Mouse (Mus musculus) splenic B cell, adult 2 months (primary cell): ENCODE results near the gene Iqcb1.
A peak's percentile ranks its signal among the peaks of the same experiment; 100 is the strongest.
"Not testable (repeated sequence)": the region's sequence is repeated elsewhere in the genome, so short reads cannot be mapped to it uniquely, and the experiment has no call there.

ENCODE experiments used
- DNase-seq: peaks from one replicate; pipeline ENCODE4 v3.0.0-alpha.2; 2011; ENCODE audit warnings: low read depth, low spot score
- H3K27me3 ChIP-seq: 2 replicates; pipeline ENCODE4 v1.6.1; 2012; ENCODE audit warnings: mild to moderate bottlenecking, low read length, moderate library complexity, mixed read lengths; ENCODE audit not compliant: control insufficient read depth, poor library complexity, insufficient read depth, severe bottlenecking
- H3K36me3 ChIP-seq: 2 replicates; pipeline ENCODE4 v1.6.1; 2012; ENCODE audit warnings: mild to moderate bottlenecking, low read length, moderate library complexity, mixed read lengths; ENCODE audit not compliant: control insufficient read depth, poor library complexity, insufficient read depth, severe bottlenecking

Gene Iqcb1

DNA sequence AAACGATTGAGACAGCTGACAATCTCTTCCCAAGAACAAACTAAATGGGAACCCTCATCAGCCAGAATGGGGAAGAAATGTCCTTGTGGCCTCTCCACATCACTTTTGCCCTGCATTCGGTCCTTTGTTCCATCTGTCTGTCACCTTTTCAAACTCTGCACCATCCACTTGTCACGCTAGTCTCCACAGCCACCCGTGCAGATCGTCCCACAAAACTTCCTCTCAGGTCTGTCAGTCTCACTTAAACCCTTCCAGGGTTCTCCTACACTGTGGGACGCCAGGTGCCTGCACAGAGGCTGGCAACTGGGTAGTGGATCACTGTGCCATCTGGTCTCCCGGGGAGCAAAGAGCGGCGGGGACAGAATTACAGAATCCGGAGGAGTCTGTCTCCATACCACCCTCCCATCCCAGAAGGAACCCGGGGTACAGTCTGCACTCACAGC, 553 bp upstream of the Iqcb1 start:
- DNase-seq: peak; percentile 47
- no peaks in the 10 kb centered on the region for H3K27me3 ChIP-seq
- no peaks in the 10 kb centered on the region for H3K36me3 ChIP-seq

DNA sequence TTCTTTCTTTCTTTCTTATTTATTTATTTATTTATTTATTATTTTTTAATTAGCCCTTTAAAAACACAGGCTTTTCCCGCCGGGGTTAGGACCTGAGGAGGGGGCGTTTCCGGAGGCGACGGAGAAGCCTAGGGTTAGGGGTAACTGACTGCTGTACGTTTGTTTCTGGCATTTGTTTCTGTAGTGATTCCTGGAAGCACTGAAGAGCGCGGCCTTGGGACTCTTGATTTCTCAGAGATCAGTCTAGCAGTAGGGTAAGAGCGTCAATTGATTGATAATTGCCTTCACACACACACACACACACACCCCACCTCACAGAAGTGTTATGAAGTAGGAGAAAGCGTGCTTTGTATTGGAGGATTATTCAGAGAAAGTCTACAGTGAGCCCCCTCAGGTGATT, 635 bp downstream of the Iqcb1 start:
- no peaks in the 10 kb centered on the region for H3K36me3 ChIP-seq
- DNase-seq: no peak
- no peaks in the 10 kb centered on the region for H3K27me3 ChIP-seq

DNA sequence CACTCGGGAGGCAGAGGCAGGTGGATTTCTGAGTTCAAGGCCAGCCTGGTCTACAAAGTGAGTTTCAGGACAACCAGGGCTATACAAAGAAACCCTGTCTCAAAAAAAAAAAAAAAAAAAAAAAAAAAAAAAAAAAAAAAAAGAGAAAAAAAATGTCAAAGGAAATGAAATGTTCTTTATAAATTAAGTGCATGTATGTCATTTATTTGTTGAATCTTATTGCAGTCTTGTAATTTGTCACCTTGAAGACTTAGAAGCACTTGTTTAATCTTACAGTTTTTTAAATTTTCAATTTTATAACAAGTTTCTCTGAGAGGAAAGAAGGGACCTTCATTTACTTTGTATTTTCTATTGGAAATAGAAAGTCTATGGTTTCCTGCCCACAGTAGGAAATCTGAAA, 18.7 kb downstream of the Iqcb1 start:
- not testable (repeated sequence) for DNase-seq

DNA sequence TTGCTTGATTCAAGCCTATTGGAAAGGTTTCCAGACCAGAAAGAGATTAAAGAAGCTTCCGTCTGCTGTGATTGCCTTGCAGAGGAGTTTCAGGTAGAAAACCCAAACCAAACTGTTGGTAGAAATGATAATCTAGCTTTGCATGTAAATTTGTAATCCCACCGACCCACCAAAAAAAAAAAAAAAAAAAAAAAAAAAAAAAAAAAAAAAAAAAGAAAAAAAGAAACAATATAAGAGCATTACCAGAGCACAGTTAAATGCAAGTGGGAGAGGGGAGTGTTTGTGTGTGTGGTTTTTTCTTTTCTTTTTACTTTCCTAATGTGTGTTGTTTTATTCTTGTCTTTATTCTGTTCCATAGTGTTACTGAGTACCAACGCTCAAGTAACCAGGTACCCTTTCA, 23.0 kb downstream of the Iqcb1 start:
- Histone ChIP-seq H3K27me3 (no peaks in the 10 kb centered on the region), H3K36me3 (no peaks in the 10 kb centered on the region)
- no peak for DNase-seq

More for the DNA sequence above, 18.7 kb downstream of the Iqcb1 start:
- not testable (repeated sequence) for H3K36me3 ChIP-seq, H3K27me3 ChIP-seq

DNA sequence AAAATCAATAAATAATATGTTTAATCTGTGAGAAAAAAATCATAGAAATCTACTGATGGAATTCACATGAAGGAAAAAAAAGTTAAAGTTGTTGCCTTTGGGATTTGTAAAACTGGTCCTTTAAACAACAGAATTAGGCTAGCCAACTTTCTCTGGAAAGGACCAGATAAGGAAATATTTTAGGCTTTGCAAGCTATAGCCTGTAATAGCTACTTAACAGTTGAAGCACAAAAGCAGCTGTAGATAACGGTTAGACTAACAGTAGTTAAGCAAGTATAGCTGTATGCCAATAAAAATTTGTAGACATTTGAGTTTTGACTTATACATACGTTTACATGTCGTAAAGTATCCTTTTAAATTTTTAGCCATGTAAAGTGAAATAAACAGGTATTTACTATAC, 35.4 kb downstream of the Iqcb1 start:
- DNase-seq: no peak
- Histone ChIP-seq H3K27me3 (no peaks in the 10 kb centered on the region), H3K36me3 (peaks cover 1% of the 10 kb centered on the region; the same call in 1 of the 2 replicates)

DNA sequence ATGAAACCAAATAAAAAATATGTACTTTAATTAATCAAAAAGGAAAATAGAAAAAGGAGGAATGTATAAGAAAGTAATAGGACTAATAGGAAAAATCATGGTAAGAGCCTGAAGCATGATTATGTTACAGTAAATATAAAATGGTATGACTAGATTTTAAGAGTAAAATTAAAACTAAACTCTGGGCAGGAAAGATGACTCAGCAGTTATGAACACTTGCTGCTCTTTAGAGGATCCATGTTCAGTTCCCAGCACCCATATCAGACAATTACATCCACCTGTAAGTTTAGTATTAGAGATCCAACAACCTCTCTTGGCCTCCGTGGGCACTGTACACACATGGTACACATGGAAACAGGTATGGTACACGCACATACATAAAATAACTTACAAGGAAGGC, 41.3 kb downstream of the Iqcb1 start:
- no peak for DNase-seq
- no peaks in the 10 kb centered on the region for H3K27me3 ChIP-seq

DNA sequence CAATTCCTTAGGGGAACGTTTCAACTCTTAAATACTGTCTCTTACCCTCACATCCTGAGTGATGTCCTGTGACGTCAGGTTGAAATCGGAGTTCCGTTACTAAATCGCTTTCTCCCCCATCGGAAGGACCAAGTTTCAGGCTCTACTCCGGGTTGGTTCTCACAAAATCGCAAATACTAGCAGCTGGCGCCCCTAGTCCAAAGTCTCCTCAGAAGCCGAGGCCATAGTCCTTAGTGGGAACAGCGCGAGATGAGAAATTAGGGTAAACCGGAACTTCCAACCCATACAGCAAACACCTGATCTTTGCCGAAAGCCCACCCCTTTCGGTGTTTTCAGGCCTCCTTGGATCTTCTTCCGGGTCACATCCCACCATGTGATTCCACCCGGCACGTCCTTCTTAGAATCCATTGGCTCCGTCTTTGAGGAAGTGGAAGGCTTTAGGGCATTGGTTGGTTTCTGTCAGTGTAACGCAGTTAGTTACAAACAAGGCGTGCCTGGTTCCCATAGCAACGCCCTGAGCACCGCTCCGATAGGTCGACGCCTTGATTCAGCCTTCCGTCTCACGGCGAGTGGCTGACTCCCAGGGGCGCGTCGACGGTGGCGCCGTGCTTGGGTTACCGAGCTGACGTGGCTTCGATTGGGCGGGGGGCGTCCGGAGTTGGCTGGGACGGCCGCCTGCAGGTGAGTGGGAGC, 46.5 kb downstream of the Iqcb1 start, which contains the start of the genes Eaf2 and Golgb1:
Gene Eaf2 (minus strand): TSS at position 421 of the 693 bp plus-strand sequence.
Gene Golgb1 (plus strand): TSS at position 558 of the 693 bp plus-strand sequence.
- Histone ChIP-seq H3K36me3 (no peaks in the 10 kb centered on the region; the same call in 1 of the 2 replicates), H3K27me3 (no peaks in the 10 kb centered on the region)
- DNase-seq: peak; percentile 100

More for the DNA sequence above, 41.3 kb downstream of the Iqcb1 start:
- peaks cover 2% of the 10 kb centered on the region; the same call in 1 of the 2 replicates for H3K36me3 ChIP-seq

DNA sequence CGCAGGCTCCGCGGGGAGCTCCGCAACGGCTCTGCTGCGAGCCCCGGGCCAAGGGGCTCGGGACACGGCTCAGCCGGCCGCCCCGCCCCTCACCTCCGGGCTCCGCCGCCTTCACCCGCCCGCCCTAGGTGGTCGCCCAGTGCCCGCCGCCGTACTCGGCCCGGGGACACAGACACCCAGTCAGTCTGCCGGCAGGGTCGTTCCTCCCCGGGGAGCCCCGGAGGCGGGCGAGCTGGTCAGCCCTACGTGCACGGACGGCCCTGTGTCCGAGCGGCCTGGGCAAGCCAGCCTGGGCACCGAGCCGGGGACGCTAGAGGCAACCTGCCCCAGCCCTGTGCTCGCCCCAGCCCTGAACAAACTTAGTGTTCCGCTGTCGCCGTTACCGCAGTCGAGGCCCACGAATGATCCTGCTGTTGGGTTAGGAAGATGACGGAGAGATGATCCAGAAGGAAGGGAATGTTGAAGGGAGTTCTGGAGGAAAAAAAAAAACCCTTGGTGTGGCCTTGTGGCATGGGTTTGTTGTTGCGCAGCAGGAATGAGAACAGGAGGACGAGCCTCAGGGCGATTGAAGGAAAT, 47.2 kb downstream of the Iqcb1 start:
- H3K36me3 ChIP-seq: no peaks in the 10 kb centered on the region; the same call in 1 of the 2 replicates
- no peaks in the 10 kb centered on the region for H3K27me3 ChIP-seq
- no peak for DNase-seq

DNA sequence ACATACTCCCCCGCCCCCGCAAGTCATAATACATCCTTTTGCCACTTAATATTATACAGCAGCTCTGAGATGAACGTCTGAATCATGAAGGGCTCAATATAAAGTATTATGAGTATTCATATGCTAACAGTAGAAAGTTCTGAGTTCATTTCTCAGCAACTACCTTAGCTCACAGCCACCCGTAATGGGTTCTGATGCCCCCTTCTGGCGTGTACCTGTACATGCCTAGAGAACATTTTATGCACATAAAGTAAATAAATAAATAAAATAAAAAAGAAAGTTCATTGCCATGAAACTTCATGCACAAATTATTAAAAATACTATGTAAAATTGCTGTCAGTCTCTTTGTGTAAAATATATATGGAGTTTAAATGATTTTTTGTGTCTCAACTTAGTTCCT, 49.1 kb downstream of the Iqcb1 start:
- no peaks in the 10 kb centered on the region for H3K27me3 ChIP-seq
- DNase-seq: peak; percentile 72
- no peaks in the 10 kb centered on the region for H3K36me3 ChIP-seq

DNA sequence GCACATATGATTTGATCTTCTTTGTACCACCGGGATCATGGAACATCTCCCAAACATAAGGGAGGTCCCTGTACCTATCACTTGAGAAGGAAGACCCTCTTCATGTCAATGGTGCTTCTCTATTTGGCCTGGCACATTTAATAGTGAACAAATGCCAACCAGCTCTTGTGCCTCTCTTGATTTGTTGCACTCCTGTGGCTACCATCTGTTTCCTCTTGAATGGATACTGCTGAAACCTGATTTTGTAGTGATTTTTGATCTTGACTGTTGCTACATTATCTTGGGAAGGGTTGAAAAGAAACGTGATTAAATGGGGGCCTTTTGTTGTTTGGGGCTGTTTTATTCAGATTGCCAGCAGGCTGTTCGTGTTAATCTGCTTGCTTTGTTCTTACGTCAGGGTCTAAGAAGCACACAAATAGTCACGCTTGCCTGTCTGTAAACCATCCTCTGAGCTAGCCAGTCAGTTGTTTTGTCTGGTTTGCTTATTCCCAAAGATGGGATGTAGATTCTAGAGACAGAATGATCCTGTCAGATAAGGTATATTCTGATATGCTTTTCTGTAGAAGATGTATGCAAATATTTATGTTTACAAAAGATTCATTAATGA, 54.7 kb downstream of the Iqcb1 start:
- Histone ChIP-seq H3K27me3 (no peaks in the 10 kb centered on the region), H3K36me3 (no peaks in the 10 kb centered on the region; the same call in 1 of the 2 replicates)
- DNase-seq: no peak

DNA sequence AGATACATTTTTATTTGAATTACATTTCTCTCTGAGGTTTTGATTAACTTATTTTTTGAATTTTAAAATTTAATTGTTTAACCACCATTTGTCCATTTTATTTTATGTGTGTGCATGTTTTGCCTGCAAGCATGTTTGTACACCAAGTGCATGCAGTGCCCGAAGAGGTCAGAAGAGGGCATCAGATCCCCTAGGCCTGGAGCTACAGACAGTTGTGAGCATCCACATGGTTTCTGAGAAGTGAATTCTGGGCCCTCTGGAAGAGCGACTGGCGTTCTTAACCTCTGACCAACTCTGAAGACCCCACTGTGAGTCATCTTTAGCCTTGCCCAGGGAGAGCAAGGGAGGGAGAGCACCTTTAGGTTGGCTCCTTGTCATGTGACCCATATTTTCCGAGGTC, 56.7 kb downstream of the Iqcb1 start:
- peak; percentile 67 for DNase-seq
- Histone ChIP-seq H3K36me3 (peaks cover 5% of the 10 kb centered on the region), H3K27me3 (no peaks in the 10 kb centered on the region)

DNA sequence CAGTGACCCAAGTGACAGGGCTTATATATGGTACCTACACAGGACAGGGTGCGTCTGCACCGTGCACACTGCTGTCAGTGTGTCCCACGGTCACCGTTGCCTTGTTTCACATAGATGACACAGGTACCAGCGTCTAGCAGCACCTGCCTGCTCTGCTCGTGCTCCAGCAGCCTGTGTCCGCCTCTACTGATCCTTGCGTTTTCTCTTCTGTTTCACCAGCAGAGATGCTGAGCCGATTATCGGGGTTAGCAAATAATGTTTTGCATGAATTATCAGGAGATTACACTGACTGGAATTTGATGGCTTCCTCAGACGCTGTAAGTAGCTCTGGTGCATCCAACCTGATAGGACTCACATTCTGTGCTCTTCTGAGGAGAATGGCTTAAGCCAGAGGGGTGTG, 57.7 kb downstream of the Iqcb1 start:
- Histone ChIP-seq H3K27me3 (no peaks in the 10 kb centered on the region), H3K36me3 (peaks cover 7% of the 10 kb centered on the region)
- no peak for DNase-seq

DNA sequence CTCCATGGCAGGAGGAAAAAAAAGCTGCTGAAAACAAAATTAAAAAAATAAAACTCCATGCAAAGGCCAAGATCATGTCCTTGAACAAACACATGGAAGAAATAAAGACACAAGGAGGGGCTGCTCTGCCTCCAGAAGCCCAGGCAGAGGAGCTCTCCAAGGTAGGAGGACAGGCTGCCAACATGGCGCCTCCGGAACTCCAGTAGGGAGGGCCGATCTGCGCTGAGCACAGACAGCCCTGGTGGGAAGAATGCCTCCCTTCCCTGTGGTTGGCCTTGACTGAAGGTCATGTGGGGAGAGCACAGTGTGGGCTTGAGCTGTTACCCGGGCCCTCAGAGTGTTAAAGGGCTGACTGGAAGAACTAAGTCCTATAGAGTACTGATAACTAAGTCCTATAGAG, 59.4 kb downstream of the Iqcb1 start:
- no peak for DNase-seq
- H3K36me3 ChIP-seq: peaks cover 7% of the 10 kb centered on the region
- no peaks in the 10 kb centered on the region for H3K27me3 ChIP-seq

DNA sequence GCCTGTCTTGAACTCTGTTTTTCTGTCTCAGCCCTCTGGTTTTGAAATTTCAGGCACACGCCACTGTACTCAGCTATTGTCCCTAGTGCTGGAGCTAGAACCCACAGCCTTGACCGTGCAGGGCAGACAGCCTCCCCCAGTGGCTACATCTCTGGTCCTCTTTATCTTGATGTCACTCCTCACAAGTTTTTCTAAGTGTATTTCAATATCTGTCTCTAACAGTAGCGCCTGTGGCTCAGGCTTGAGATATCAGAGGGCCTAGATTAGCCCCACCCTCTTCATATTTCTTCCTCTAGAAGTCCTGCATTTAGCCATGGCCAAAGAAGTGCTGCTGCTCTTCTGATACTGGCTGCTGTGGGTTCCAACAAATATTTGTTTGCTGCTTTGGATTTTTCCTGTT, 62.4 kb downstream of the Iqcb1 start:
- no peak for DNase-seq
- H3K27me3 ChIP-seq: no peaks in the 10 kb centered on the region

DNA sequence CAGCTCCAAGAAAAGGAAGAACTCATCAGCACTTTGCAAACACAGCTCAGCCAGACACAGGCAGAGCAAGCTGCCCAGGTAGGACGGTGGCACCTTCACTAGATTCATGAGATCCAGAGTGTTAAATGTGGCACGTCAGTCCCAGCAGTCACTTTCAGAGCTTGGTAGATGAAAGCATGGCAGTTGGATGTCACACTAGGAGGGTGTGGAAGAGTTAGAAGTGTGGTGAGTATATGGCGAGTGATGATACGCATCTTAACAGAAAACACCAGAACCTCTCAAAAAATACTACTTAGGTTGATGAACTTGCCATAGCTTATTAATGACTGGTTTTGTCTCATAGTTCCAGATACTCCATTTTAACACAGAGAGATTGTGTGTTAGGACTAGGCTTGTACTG, 63.2 kb downstream of the Iqcb1 start:
- DNase-seq: no peak
- Histone ChIP-seq H3K36me3 (peaks cover 13% of the 10 kb centered on the region), H3K27me3 (no peaks in the 10 kb centered on the region)

More for the DNA sequence above, 62.4 kb downstream of the Iqcb1 start:
- peaks cover 11% of the 10 kb centered on the region for H3K36me3 ChIP-seq
